Mouse (Mus musculus) neural tube, embryonic 15.5 days (tissue): ENCODE results near the gene Dtnb. TPM values are rescaled to one million over a fixed set of nuclear protein-coding genes. Genes with fewer than 3 reads are reported as not detected.

Experiments used
- ATAC-seq: fragments of 200-750 bp; cut with Nextera tagmentation; 2 replicates; pipeline ENCODE4 v1.8.0; 2017; ENCODE audit warnings: mild to moderate bottlenecking, moderate TSS enrichment, moderate library complexity; ENCODE audit not compliant: low FRiP score
- H3K27ac ChIP-seq: fragments of 300-500 bp; sonication (generic); replicated peaks from 2 replicates; pipeline ENCODE4 v1.5.1; 2015; ENCODE audit warnings: mild to moderate bottlenecking, inconsistent platforms
- H3K27me3 ChIP-seq: fragments of 300-500 bp; sonication (generic); replicated peaks from 2 replicates; pipeline ENCODE4 v1.6.1; 2015; ENCODE audit warnings: inconsistent platforms
- H3K36me3 ChIP-seq: fragments of 300-500 bp; sonication (generic); 2 replicates; pipeline ENCODE4 v1.6.1; 2015; ENCODE audit warnings: inconsistent platforms
- H3K4me1 ChIP-seq: fragments of 300-500 bp; sonication (generic); 2 replicates; pipeline ENCODE4 v1.6.1; 2015; ENCODE audit warnings: inconsistent platforms
- H3K4me2 ChIP-seq: fragments of 300-500 bp; sonication (generic); 2 replicates; pipeline ENCODE4 v1.6.1; 2015; ENCODE audit warnings: inconsistent platforms, mild to moderate bottlenecking, moderate library complexity
- H3K4me3 ChIP-seq: fragments of 300-500 bp; sonication (generic); replicated peaks from 2 replicates; pipeline ENCODE4 v1.5.1; 2015; ENCODE audit warnings: mild to moderate bottlenecking, inconsistent platforms
- H3K9ac ChIP-seq: fragments of 300-500 bp; sonication (generic); replicated peaks from 2 replicates; pipeline ENCODE4 v1.6.1; 2015; ENCODE audit warnings: mild to moderate bottlenecking, inconsistent platforms
- H3K9me3 ChIP-seq: fragments of 300-500 bp; sonication (generic); replicated peaks from 2 replicates; pipeline ENCODE4 v1.6.1; 2016; ENCODE audit warnings: inconsistent platforms
- WGBS: fragments of 180-500 bp; shearing (Covaris S2); methylation state at CpG from one replicate; pipeline ENCODE4 v1.1.7; 2015; ENCODE audit warnings: mixed read lengths; 5-methylcytosine and 5-hydroxymethylcytosine counted together
- polyA plus RNA-seq: library from polyadenylated mRNA; unstranded; fragments of >200 nt; fragmentation: Nextera tagmentation; extraction: Ambion mirVana; gene quantifications from 2 replicates; pipeline ENCODE4 v1.2.1, GENCODE M21; 2015

The Dtnb gene
- polyA plus RNA-seq, 1 experiment from 2014 or later, result 61.8 TPM

DNA sequence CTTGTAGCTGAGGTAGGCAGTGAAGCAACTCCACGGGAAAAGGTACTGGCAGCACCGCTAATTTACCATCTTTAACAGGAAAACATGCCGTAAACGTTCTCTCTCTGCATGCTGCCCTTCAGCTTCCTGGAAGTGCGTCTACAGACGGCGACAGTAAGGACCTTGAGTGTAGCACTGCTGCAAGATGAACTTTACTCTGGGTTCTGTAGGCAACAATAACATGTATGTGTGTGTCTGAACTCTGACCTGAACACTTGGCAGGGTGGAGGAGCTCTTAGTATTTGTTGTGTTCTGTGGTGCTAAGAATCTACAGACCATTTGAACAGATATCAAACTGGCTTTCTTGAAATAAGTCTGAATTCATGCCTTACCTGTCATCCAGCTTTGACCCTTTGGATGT, 130.7 kb downstream of the Dtnb start:
- H3K9me3 ChIP-seq, result no peaks in the 10 kb centered on the region
- no peaks in the 10 kb centered on the region for H3K27me3 ChIP-seq
- H3K4me3 ChIP-seq, result no peak overlapping the region
- no peak overlapping the region for H3K4me2 ChIP-seq
- no peaks in the 10 kb centered on the region for H3K4me1 ChIP-seq
- no peak overlapping the region for H3K9ac ChIP-seq
- no peak overlapping the region for H3K27ac ChIP-seq
- no peak for ATAC-seq
- peaks cover 2% of the 10 kb centered on the region; the same call in 1 of the 2 replicates for H3K36me3 ChIP-seq
- whole genome bisulfite sequencing, result 88% methylated on average over 7 of the region's 7 CpGs

DNA sequence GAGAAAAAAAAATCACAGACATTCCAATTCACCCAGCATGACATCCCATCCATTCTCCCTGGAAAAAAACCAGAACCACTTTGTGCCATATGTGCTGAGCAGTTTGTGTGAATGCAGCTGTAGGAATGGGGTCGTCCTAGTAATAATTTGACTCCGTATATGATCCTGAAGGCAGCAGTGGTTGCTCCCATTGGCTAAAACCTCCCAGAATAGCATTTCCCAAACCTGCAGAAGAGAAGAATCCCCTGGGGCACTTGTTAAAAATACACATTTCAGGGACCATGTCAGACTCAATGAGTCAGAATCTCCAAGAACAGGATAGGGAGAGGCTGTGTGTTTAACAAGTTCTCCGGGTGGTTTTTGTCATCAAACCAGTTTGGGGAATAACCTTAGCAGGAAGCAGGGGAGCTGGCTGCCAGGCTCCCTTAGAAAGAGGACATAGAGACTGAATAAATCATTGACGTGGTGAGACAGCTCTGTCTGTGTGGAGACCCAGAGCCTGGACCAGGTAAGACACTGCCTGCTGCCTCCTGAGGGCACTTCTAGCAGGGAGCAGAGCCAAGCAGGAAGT, 147.1 kb downstream of the Dtnb start:
- peaks cover 6% of the 10 kb centered on the region; the same call in 1 of the 2 replicates for H3K4me1 ChIP-seq
- 56% methylated on average over 4 of the region's 4 CpGs for WGBS
- no peak overlapping the region for H3K4me2 ChIP-seq
- no peaks in the 10 kb centered on the region for H3K27me3 ChIP-seq
- no peaks in the 10 kb centered on the region for H3K9me3 ChIP-seq
- ATAC-seq, result peak; percentile 53; the same call in 1 of the 2 replicates
- H3K27ac ChIP-seq, result peak overlapping the region; percentile 41; the same call in 1 of the 2 replicates
- no peaks in the 10 kb centered on the region for H3K36me3 ChIP-seq
- no peak overlapping the region for H3K9ac ChIP-seq
- no peak overlapping the region for H3K4me3 ChIP-seq

- Histone ChIP-seq H3K4me3 (no peak overlapping the region), H3K36me3 (no peaks in the 10 kb centered on the region), H3K27ac (no peak overlapping the region), H3K4me1 (peaks cover 14% of the 10 kb centered on the region), H3K4me2 (no peak overlapping the region), H3K9me3 (no peaks in the 10 kb centered on the region), H3K9ac (no peak overlapping the region), H3K27me3 (no peaks in the 10 kb centered on the region)
- no peak for ATAC-seq
- 64% methylated on average over 2 of the region's 2 CpGs for WGBS
Measured at GRCm38 (mm10) chr12:3720527-3720926, 148.3 kb downstream of the Dtnb start.

- Histone ChIP-seq H3K36me3 (no peaks in the 10 kb centered on the region), H3K27me3 (no peaks in the 10 kb centered on the region), H3K9ac (no peak overlapping the region), H3K9me3 (no peaks in the 10 kb centered on the region), H3K27ac (no peak overlapping the region), H3K4me2 (no peak overlapping the region), H3K4me3 (no peak overlapping the region), H3K4me1 (peaks cover 15% of the 10 kb centered on the region)
- no peak for ATAC-seq
- 50% methylated on average over 3 of the region's 3 CpGs for WGBS
Measured at GRCm38 (mm10) chr12:3723762-3724161, 151.6 kb downstream of the Dtnb start.

DNA sequence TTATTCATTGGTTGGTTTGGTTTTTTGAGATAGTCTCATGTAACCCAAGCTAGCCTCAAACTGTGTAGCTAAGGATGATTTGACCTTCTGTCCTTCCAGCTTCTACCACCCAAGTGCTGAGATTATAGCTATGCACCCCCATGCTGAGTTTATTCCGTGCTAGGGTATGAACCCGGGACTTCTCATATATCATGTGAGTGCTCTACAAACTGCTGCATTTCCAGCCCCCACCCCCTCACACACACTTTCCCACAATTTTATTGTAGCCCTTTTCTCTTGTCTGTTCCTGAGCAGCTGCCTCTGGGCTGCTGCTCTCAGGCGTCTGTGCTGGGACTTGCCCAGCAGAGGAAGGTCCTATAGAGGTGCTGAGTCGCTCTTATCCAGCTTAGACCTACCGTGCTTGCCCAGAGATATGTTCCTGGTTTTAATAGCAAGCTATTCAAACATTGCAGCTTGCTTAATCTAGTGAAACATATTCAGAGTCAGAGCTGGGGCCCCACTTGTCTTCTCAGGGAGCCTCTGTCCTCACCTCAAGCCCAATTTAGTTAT, 152.7 kb downstream of the Dtnb start:
- Histone ChIP-seq H3K27ac (peak overlapping the region; percentile 45; the same call in 1 of the 2 replicates), H3K36me3 (no peaks in the 10 kb centered on the region), H3K4me3 (no peak overlapping the region), H3K4me2 (no peak overlapping the region), H3K9me3 (no peaks in the 10 kb centered on the region), H3K4me1 (peaks cover 12% of the 10 kb centered on the region), H3K9ac (no peak overlapping the region), H3K27me3 (no peaks in the 10 kb centered on the region)
- 33% methylated on average over 5 of the region's 5 CpGs for WGBS
- ATAC-seq, result no peak; the same call in 1 of the 2 replicates

DNA sequence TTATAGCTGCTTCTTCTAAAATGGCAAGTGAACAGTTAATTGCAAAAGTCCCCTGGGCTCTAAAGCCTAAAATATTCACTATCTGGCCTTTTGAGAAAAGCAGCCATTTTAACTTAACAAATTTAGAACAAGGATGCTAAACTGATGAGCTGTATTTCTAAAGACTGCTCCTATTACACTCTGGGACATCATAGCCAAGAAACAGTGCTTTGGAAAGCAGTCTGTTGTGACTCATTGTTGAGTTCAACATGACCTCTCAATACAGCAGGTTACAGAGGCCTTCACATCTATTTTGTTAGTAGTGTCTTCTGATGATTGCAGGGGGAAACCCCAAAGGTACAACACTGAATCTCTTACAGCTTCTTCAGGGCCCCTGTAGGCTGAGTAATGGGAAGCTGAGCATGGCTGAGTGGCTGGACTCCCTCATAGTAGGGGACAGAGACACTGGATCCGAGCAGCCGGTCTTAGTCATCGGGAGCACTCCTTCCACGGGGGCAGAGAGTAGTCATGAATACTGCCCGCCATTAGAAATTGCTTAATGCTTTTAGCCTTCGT, 157.4 kb downstream of the Dtnb start:
- no peak overlapping the region for H3K4me2 ChIP-seq
- no peaks in the 10 kb centered on the region for H3K9me3 ChIP-seq
- H3K4me1 ChIP-seq, result peaks cover 22% of the 10 kb centered on the region
- H3K9ac ChIP-seq, result no peak overlapping the region
- no peak overlapping the region for H3K4me3 ChIP-seq
- no peaks in the 10 kb centered on the region for H3K27me3 ChIP-seq
- H3K27ac ChIP-seq, result no peak overlapping the region
- WGBS, result 92% methylated on average over 6 of the region's 6 CpGs
- ATAC-seq, result no peak
- no peaks in the 10 kb centered on the region; the same call in 1 of the 2 replicates for H3K36me3 ChIP-seq

- H3K27me3 ChIP-seq, result no peaks in the 10 kb centered on the region
- peaks cover 11% of the 10 kb centered on the region; the same call in 1 of the 2 replicates for H3K4me1 ChIP-seq
- WGBS, result 48% methylated on average over 11 of the region's 11 CpGs
- H3K4me3 ChIP-seq, result no peak overlapping the region
- H3K9ac ChIP-seq, result no peak overlapping the region
- no peak overlapping the region for H3K27ac ChIP-seq
- ATAC-seq, result peak; percentile 72
- no peaks in the 10 kb centered on the region; the same call in 1 of the 2 replicates for H3K36me3 ChIP-seq
- no peaks in the 10 kb centered on the region for H3K9me3 ChIP-seq
- no peak overlapping the region for H3K4me2 ChIP-seq
Measured at GRCm38 (mm10) chr12:3732623-3733265, 160.6 kb downstream of the Dtnb start.

DNA sequence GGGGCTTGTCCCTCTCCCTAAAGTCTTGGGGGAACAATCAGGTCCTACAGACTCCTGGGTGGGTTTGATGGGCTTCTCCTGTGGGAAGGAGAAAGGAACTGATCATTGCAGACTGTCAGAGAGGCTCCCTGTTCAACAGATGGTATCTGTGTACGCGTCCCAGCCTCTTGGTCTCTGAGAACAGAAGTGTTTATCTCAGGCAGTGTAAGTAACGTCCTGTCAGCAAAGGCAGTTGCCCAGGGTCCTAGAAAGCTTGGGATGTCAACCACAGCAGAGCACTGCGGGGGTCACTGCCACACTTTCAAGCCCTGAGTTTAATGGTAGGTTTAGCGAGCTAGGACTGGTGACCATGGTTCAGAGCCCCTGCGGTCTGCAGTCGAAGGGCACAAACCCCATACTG, 161.1 kb downstream of the Dtnb start:
- no peak overlapping the region for H3K27ac ChIP-seq
- H3K27me3 ChIP-seq, result no peaks in the 10 kb centered on the region
- 75% methylated on average over 7 of the region's 7 CpGs for WGBS
- H3K4me2 ChIP-seq, result no peak overlapping the region
- H3K9me3 ChIP-seq, result no peaks in the 10 kb centered on the region
- H3K36me3 ChIP-seq, result no peaks in the 10 kb centered on the region; the same call in 1 of the 2 replicates
- no peak overlapping the region for H3K9ac ChIP-seq
- peaks cover 11% of the 10 kb centered on the region; the same call in 1 of the 2 replicates for H3K4me1 ChIP-seq
- no peak for ATAC-seq
- no peak overlapping the region for H3K4me3 ChIP-seq

- H3K27ac ChIP-seq, result no peak overlapping the region
- peaks cover 20% of the 10 kb centered on the region; the same call in 1 of the 2 replicates for H3K4me1 ChIP-seq
- ATAC-seq, result no peak
- no peak overlapping the region for H3K4me3 ChIP-seq
- no peak overlapping the region for H3K4me2 ChIP-seq
- H3K9ac ChIP-seq, result no peak overlapping the region
- H3K9me3 ChIP-seq, result no peaks in the 10 kb centered on the region
- 93% methylated on average over 7 of the region's 7 CpGs for WGBS
- H3K36me3 ChIP-seq, result no peaks in the 10 kb centered on the region
- no peaks in the 10 kb centered on the region for H3K27me3 ChIP-seq
Measured at GRCm38 (mm10) chr12:3737009-3737408, 164.8 kb downstream of the Dtnb start.

GRCm38 (mm10) chr12:3738741-3739529, 166.8 kb downstream of the Dtnb start:
- WGBS, result 52% methylated on average over 7 of the region's 7 CpGs

More at GRCm38 (mm10) chr12:3738741-3739529, 166.8 kb downstream of the Dtnb start:
- H3K4me2 ChIP-seq, result no peak overlapping the region
- H3K9me3 ChIP-seq, result no peaks in the 10 kb centered on the region
- no peak overlapping the region for H3K27ac ChIP-seq
- H3K4me1 ChIP-seq, result peaks cover 10% of the 10 kb centered on the region; the same call in 1 of the 2 replicates
- H3K36me3 ChIP-seq, result no peaks in the 10 kb centered on the region
- H3K4me3 ChIP-seq, result no peak overlapping the region
- no peaks in the 10 kb centered on the region for H3K27me3 ChIP-seq
- H3K9ac ChIP-seq, result no peak overlapping the region
- ATAC-seq, result no peak
